Mouse (Mus musculus) thymus, adult 2 months (tissue): ENCODE measurements at regions not wholly inside any gene's neighbourhood (a gene's known extent, or its start where the extent isn't known, plus 50 kb on each side); places are given as distances from the start of the nearest gene placed in this dataset.

Experiments
- DNase-seq: peaks from one replicate; pipeline ENCODE4 v3.0.0; 2021
- H3K27ac ChIP-seq: fragments of 200-500 bp; 2 replicates; pipeline ENCODE4 v1.5.1; 2012; ENCODE audit warnings: low read length, control low read depth; ENCODE audit not compliant: control insufficient read depth, insufficient read depth
- H3K27me3 ChIP-seq: fragments of 200-500 bp; 2 replicates; pipeline ENCODE4 v1.6.1; 2012; ENCODE audit warnings: mild to moderate bottlenecking, low read length, moderate library complexity, mixed read lengths; ENCODE audit not compliant: control insufficient read depth, insufficient read depth
- H3K36me3 ChIP-seq: fragments of 200-500 bp; 2 replicates; pipeline ENCODE4 v1.6.1; 2012; ENCODE audit warnings: mild to moderate bottlenecking, low read length, moderate library complexity; ENCODE audit not compliant: control insufficient read depth, insufficient read depth
- H3K4me1 ChIP-seq: fragments of 200-500 bp; replicated peaks from 2 replicates; pipeline ENCODE4 v1.6.1; 2012; ENCODE audit warnings: low read length; ENCODE audit not compliant: control insufficient read depth, insufficient read depth
- H3K4me3 ChIP-seq: fragments of 200-500 bp; 2 replicates; pipeline ENCODE4 v1.5.1; 2012; ENCODE audit warnings: mild to moderate bottlenecking, low read length, control low read depth, moderate library complexity; ENCODE audit not compliant: control insufficient read depth, insufficient read depth
- CTCF ChIP-seq: fragments of 200-500 bp; IDR thresholded peaks from 2 replicates; pipeline ENCODE4 v1.5.1; 2012; ENCODE audit warnings: mild to moderate bottlenecking, control low read depth, low read length, moderate library complexity, borderline replicate concordance; ENCODE audit not compliant: control insufficient read depth, poor library complexity, insufficient read depth; ENCODE audit errors: extremely low read depth
- POLR2A ChIP-seq: fragments of 200-500 bp; IDR thresholded peaks from 2 replicates; pipeline ENCODE4 v1.6.1; 2012; ENCODE audit warnings: mild to moderate bottlenecking, low read length, control low read depth, moderate library complexity; ENCODE audit not compliant: control insufficient read depth, poor library complexity, insufficient read depth; ENCODE audit errors: extremely low read depth
- WGBS: fragments of 180-500 bp; shearing (Covaris S2); methylation state at CpG from one replicate; pipeline ENCODE4 v1.1.7; 2018; 5-methylcytosine and 5-hydroxymethylcytosine counted together

DNA sequence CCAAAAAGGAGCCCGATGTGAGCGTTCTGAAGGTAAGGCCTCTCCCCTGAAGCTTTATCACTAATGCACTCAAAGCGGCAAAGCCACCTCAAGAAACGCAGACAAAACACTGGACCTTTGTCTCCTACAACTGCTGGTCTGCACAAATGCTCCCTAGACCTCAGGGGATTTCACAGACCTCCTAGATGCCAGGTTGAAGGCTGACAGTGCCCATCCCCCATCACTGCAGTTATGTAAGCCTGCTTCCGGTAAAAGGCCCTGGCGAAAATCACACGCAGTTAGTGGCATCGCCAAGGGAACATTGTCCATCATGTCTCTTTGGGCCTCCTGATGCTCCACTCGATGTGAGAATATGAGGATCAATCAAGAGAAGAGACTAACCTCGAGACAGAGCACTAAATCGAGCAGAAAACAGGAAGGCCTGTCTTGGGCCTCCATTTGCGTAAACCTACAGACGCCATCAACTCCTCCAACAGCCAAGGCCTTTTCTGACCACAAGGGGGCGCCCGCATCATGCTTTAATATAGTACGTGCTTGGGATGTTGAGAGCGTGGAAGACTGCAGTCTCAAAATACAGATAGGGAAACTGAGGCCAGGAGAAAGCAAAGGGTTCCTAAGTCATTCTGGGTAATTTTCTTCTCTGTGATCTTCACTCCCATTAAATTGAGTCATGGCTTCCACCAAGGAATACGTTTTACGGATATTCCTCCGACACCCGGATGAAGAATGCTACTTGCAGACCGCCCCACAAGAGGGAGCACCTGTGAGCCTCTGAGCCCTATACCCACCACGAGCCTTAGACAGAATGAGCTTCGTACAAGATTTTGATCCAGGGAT is 82.8 kb upstream of the Rasgrf1 start:
- H3K36me3 ChIP-seq, result no peaks in the 10 kb centered on the region
- no peaks in the 10 kb centered on the region for H3K27me3 ChIP-seq
- H3K27ac ChIP-seq, result no peak overlapping the region
- DNase-seq, result peak; percentile 84
- no peak overlapping the region for H3K4me3 ChIP-seq
- H3K4me1 ChIP-seq, result no peaks in the 10 kb centered on the region
- TF ChIP-seq CTCF (peak; percentile 61; the same call in 1 of the 2 replicates), POLR2A (no peak)
- 39% methylated on average over 24 of the region's 24 CpGs for WGBS

- Histone ChIP-seq H3K4me3 (no peak overlapping the region), H3K4me1 (no peaks in the 10 kb centered on the region), H3K27ac (no peak overlapping the region), H3K36me3 (no peaks in the 10 kb centered on the region), H3K27me3 (no peaks in the 10 kb centered on the region)
- WGBS, result 93% methylated on average over 4 of the region's 4 CpGs
- no peak for DNase-seq
- TF ChIP-seq CTCF (no peak), POLR2A (no peak)
Observed at GRCm38 (mm10) chr9:89821853-89822243, 83.6 kb upstream of the Ankrd34c start.

- Histone ChIP-seq H3K27me3 (no peaks in the 10 kb centered on the region), H3K27ac (no peak overlapping the region), H3K4me3 (no peak overlapping the region), H3K4me1 (no peaks in the 10 kb centered on the region), H3K36me3 (no peaks in the 10 kb centered on the region)
- no peak for TF ChIP-seq POLR2A
- TF ChIP-seq CTCF, result no peak
- 71% methylated on average over 20 of the region's 20 CpGs for WGBS
- no peak for DNase-seq
Observed at GRCm38 (mm10) chr9:89821109-89821852, 83.0 kb upstream of the Ankrd34c start.

GRCm38 (mm10) chr9:89813616-89814318 is 75.5 kb upstream of the Ankrd34c start:
- H3K27me3 ChIP-seq, result no peaks in the 10 kb centered on the region
- no peaks in the 10 kb centered on the region for H3K36me3 ChIP-seq
- no peak overlapping the region for H3K27ac ChIP-seq
- TF ChIP-seq POLR2A (no peak), CTCF (no peak)
- H3K4me3 ChIP-seq, result no peak overlapping the region
- no peaks in the 10 kb centered on the region; the same call in 1 of the 2 replicates for H3K4me1 ChIP-seq
- no peak for DNase-seq
- WGBS, result 82% methylated on average over 8 of the region's 8 CpGs

DNA sequence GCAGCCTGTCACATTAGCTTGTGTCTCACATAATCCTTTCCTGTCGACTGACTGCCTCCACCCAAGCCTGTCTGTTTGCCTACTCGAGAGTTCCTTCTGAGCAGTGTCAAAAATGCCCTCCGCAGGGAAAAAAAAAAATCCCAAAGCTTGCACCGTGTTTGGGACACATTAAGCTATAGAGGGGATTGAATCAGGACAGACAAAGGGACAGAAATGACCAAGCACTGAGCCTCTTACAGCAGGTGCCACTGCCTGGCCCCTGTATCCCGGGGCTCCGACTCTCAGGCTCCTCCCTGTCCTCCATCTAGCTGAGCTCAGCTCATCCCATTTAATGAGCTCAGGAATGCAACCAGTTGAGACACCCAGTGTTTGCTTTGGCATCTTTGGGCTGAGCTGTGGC is 69.1 kb upstream of the Ankrd34c start:
- H3K4me3 ChIP-seq, result no peak overlapping the region
- no peaks in the 10 kb centered on the region for H3K36me3 ChIP-seq
- TF ChIP-seq CTCF (no peak), POLR2A (no peak)
- 74% methylated on average over 6 of the region's 6 CpGs for whole genome bisulfite sequencing
- H3K27me3 ChIP-seq, result no peaks in the 10 kb centered on the region
- DNase-seq, result no peak
- H3K27ac ChIP-seq, result no peak overlapping the region
- H3K4me1 ChIP-seq, result no peaks in the 10 kb centered on the region; the same call in 1 of the 2 replicates

DNA sequence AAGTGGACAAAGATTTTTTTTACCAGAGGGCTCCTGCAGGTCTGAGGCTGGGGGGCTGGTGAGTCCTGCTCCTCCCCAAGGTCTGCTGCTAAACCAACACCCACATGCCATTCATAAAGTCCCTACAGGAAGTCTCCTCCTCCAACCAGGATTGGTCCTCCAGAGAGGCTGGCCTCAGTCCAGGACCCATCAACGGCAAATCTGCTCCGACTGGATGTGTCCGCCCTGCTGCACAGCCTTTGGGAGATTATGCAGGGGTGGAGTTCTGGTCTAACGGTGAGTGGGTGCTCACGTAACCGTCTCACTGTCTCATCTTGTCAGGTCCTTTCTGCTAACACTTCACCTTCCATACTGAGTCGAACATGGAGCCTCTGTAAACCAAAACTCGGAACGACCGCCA is 64.4 kb upstream of the Ankrd34c start:
- no peaks in the 10 kb centered on the region for H3K27me3 ChIP-seq
- WGBS, result 89% methylated on average over 10 of the region's 10 CpGs
- DNase-seq, result no peak
- H3K27ac ChIP-seq, result no peak overlapping the region
- TF ChIP-seq POLR2A, result no peak
- no peak for TF ChIP-seq CTCF
- no peaks in the 10 kb centered on the region for H3K4me1 ChIP-seq
- H3K4me3 ChIP-seq, result no peak overlapping the region
- H3K36me3 ChIP-seq, result no peaks in the 10 kb centered on the region
